Mouse (Mus musculus) kidney, embryonic 16.5 days (tissue): Measurements from ENCODE around the gene Syne4. TPM values are rescaled to one million over a fixed set of nuclear protein-coding genes. Genes with fewer than 3 reads are reported as not detected.
A peak's percentile ranks its signal among the peaks of the same experiment; 100 is the strongest.

Experiments used
- ATAC-seq: fragments of 200-750 bp; cut with Nextera tagmentation; 2 replicates; pipeline ENCODE4 v1.8.0; 2017; ENCODE audit warnings: moderate TSS enrichment; ENCODE audit not compliant: low FRiP score, low TSS enrichment
- H3K27ac ChIP-seq: fragments of 300-500 bp; sonication (generic); 2 replicates; pipeline ENCODE4 v1.5.1; 2014; ENCODE audit warnings: low read length
- H3K27me3 ChIP-seq: fragments of 300-500 bp; sonication (generic); 2 replicates; pipeline ENCODE4 v1.6.1; 2014; ENCODE audit warnings: low read length, control low read depth, mixed read lengths; ENCODE audit not compliant: insufficient read depth
- H3K36me3 ChIP-seq: fragments of 300-500 bp; sonication (generic); 2 replicates; pipeline ENCODE4 v1.6.1; 2014; ENCODE audit warnings: low read length, control low read depth, mixed read lengths; ENCODE audit not compliant: insufficient read depth
- H3K4me1 ChIP-seq: fragments of 300-500 bp; sonication (generic); 2 replicates; pipeline ENCODE4 v1.6.1; 2014; ENCODE audit warnings: low read length, control low read depth, mixed read lengths; ENCODE audit not compliant: insufficient read depth
- H3K4me2 ChIP-seq: fragments of 300-500 bp; sonication (generic); replicated peaks from 2 replicates; pipeline ENCODE4 v1.6.1; 2014; ENCODE audit warnings: low read depth, low read length
- H3K4me3 ChIP-seq: fragments of 300-500 bp; sonication (generic); 2 replicates; pipeline ENCODE4 v1.5.1; 2014; ENCODE audit warnings: mild to moderate bottlenecking, low read length
- H3K9ac ChIP-seq: fragments of 300-500 bp; sonication (generic); replicated peaks from 2 replicates; pipeline ENCODE4 v1.6.1; 2014; ENCODE audit warnings: low read length
- H3K9me3 ChIP-seq: fragments of 300-500 bp; sonication (generic); 2 replicates; pipeline ENCODE4 v1.6.1; 2016; ENCODE audit warnings: low read length, control low read depth
- WGBS: fragments of 180-500 bp; shearing (Covaris S2); extraction: QIAGEN DNeasy Blood & Tissue Kit; methylation state at CpG from one replicate; pipeline ENCODE4 v1.1.7; 2014; 5-methylcytosine and 5-hydroxymethylcytosine counted together
- polyA plus RNA-seq: library from polyadenylated mRNA; unstranded; fragments of >200 nt; fragmentation: Nextera tagmentation; extraction: Ambion mirVana; gene quantifications from 2 replicates; pipeline ENCODE4 v1.2.1, GENCODE M21; 2015

The Syne4 gene
- polyA plus RNA-seq, 1 experiment from 2014 or later, result 136 TPM

DNA sequence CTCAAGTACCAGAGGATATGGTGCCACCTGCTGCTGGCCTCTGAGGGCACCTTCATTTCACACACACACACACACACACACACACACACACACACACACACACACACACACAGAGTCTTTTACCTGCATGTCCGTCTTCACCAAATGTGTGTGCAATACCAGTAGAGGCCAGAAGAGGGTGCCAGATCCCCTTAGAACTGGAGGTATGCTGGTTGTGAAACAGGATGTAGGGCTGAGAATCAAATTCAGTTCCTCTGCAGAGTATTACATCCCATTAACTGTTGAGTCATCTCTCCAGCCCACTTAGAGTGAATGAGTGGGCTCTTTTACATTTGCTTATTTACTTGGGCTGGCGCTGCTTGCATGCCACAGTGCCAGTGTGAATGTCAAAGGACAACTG, 10.8 kb downstream of the Syne4 start:
- Histone ChIP-seq H3K9ac (no peak overlapping the region), H3K27ac (no peak overlapping the region), H3K4me3 (no peak overlapping the region), H3K9me3 (no peaks in the 10 kb centered on the region), H3K27me3 (no peaks in the 10 kb centered on the region), H3K36me3 (no peaks in the 10 kb centered on the region), H3K4me1 (peaks cover 27% of the 10 kb centered on the region), H3K4me2 (no peak overlapping the region)
- WGBS, result 52% methylated on average over 2 of the region's 2 CpGs
- no peak for ATAC-seq

DNA sequence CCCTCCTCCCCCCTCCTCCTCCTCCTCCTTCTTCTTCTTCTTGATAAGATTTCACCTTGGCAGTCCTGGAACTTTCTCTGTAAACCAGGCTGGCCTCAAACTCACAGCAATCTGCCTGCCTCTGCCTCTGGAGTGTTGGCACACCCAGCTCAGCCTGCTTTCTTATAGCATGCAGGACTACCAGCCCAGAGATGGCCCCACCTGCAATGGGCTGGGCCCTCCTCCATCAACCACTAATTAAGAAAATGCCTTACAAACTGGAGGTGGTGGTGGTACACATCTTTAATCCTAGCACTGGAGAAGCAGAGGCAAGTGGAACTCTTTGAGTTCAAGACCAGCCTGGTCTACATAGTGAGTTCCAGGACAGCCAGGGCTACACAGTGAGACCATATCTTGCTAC, 11.8 kb downstream of the Syne4 start:
- Histone ChIP-seq H3K9ac (no peak overlapping the region), H3K9me3 (no peaks in the 10 kb centered on the region), H3K36me3 (no peaks in the 10 kb centered on the region), H3K4me3 (no peak overlapping the region), H3K4me1 (peaks cover 18% of the 10 kb centered on the region), H3K27ac (no peak overlapping the region), H3K4me2 (no peak overlapping the region), H3K27me3 (no peaks in the 10 kb centered on the region)
- ATAC-seq, result no peak

- ATAC-seq, result peak; percentile 55
- Histone ChIP-seq H3K4me1 (peaks cover 20% of the 10 kb centered on the region), H3K36me3 (no peaks in the 10 kb centered on the region), H3K27ac (0 out of 2 replicates have a peak overlapping the region, but pooled peaks have one; percentile 21), H3K27me3 (no peaks in the 10 kb centered on the region), H3K4me3 (no peak overlapping the region), H3K9me3 (no peaks in the 10 kb centered on the region), H3K4me2 (0 out of 2 replicates have a peak overlapping the region, but pooled peaks have one; percentile 20), H3K9ac (peak overlapping the region; percentile 33; the same call in 1 of the 2 replicates)
- WGBS, result 23% methylated on average over 15 of the region's 15 CpGs
Measured at GRCm38 (mm10) chr7:30327140-30327539, 12.5 kb downstream of the Syne4 start.

DNA sequence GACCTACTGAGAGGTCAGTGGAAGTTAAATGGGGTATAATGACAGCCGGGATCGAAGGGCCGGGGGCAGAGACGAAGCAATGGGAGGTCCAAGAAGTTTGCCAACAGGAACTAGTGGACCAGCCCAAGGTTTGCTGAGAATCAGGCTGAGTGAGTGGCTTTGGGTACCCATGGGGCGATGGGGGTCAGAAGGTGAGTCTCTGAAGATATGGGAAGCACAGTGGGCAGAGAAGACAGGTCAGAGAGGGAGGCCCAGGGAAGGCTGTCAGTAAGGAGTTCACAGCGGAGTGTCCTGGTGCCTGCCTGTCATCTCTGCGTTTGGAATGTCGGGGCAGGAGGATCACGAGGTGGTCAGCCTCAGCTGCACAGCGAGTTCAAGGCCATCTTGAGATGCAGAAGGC, 13.8 kb downstream of the Syne4 start:
- Histone ChIP-seq H3K4me3 (no peak overlapping the region), H3K36me3 (no peaks in the 10 kb centered on the region), H3K4me2 (no peak overlapping the region), H3K9me3 (no peaks in the 10 kb centered on the region), H3K27ac (no peak overlapping the region), H3K9ac (no peak overlapping the region), H3K27me3 (no peaks in the 10 kb centered on the region), H3K4me1 (peaks cover 17% of the 10 kb centered on the region)
- 30% methylated on average over 10 of the region's 10 CpGs for WGBS
- no peak for ATAC-seq

- WGBS, result 7% methylated on average over 13 of the region's 13 CpGs
- Histone ChIP-seq H3K27me3 (no peaks in the 10 kb centered on the region; the same call in 1 of the 2 replicates), H3K27ac (no peak overlapping the region), H3K36me3 (no peaks in the 10 kb centered on the region), H3K9me3 (no peaks in the 10 kb centered on the region), H3K9ac (no peak overlapping the region), H3K4me1 (peaks cover 19% of the 10 kb centered on the region), H3K4me2 (peak overlapping the region; percentile 30), H3K4me3 (no peak overlapping the region)
- ATAC-seq, result peak; percentile 70
Measured at GRCm38 (mm10) chr7:30331887-30332286, 17.3 kb downstream of the Syne4 start.

- no peaks in the 10 kb centered on the region; the same call in 1 of the 2 replicates for H3K27me3 ChIP-seq
- no peak overlapping the region for H3K4me3 ChIP-seq
- ATAC-seq, result no peak
- H3K9me3 ChIP-seq, result no peaks in the 10 kb centered on the region
- 68% methylated on average over 18 of the region's 18 CpGs for WGBS
- peaks cover 11% of the 10 kb centered on the region; the same call in 1 of the 2 replicates for H3K4me1 ChIP-seq
- no peak overlapping the region for H3K9ac ChIP-seq
- no peak overlapping the region for H3K4me2 ChIP-seq
- H3K36me3 ChIP-seq, result no peaks in the 10 kb centered on the region
- no peak overlapping the region for H3K27ac ChIP-seq
Measured at GRCm38 (mm10) chr7:30332622-30333259, 18.1 kb downstream of the Syne4 start.

GRCm38 (mm10) chr7:30333436-30333835, 18.8 kb downstream of the Syne4 start:
- Histone ChIP-seq H3K27me3 (no peaks in the 10 kb centered on the region; the same call in 1 of the 2 replicates), H3K4me2 (no peak overlapping the region), H3K4me1 (0 out of 2 replicates have a peak, but pooled peaks cover 8% of the 10 kb centered on the region), H3K9me3 (no peaks in the 10 kb centered on the region), H3K36me3 (no peaks in the 10 kb centered on the region), H3K4me3 (no peak overlapping the region), H3K27ac (no peak overlapping the region), H3K9ac (no peak overlapping the region)
- 28% methylated on average over 4 of the region's 4 CpGs for WGBS
- ATAC-seq, result no peak

DNA sequence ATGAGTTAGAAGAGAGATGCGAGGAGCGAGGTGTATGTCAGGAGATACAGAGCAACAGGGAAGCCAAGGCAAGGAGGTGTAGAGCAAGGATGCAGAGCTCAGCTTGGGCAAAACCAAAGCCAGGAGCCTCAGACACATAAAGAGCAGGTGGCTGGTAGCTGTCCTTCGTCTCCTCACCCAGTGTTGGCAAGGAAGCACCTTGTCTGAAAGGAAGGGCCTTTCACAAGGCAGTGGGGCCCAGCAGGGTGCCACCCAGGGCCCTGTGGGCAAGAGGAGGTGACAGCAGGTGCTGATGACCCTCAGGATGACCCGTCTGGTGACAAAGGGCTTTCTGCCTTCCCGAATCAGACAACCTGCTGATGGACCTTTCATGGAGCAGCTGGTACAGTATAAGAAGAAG, 20.0 kb downstream of the Syne4 start:
- no peak overlapping the region for H3K4me3 ChIP-seq
- H3K4me1 ChIP-seq, result 0 out of 2 replicates have a peak, but pooled peaks cover 8% of the 10 kb centered on the region
- H3K9me3 ChIP-seq, result no peaks in the 10 kb centered on the region
- no peaks in the 10 kb centered on the region; the same call in 1 of the 2 replicates for H3K27me3 ChIP-seq
- H3K27ac ChIP-seq, result no peak overlapping the region
- ATAC-seq, result no peak
- no peaks in the 10 kb centered on the region for H3K36me3 ChIP-seq
- 61% methylated on average over 5 of the region's 5 CpGs for WGBS
- no peak overlapping the region for H3K4me2 ChIP-seq
- no peak overlapping the region for H3K9ac ChIP-seq

- ATAC-seq, result no peak
- Histone ChIP-seq H3K4me1 (0 out of 2 replicates have a peak, but pooled peaks cover 8% of the 10 kb centered on the region), H3K4me3 (no peak overlapping the region), H3K9ac (no peak overlapping the region), H3K9me3 (no peaks in the 10 kb centered on the region), H3K36me3 (no peaks in the 10 kb centered on the region), H3K27me3 (peaks cover 4% of the 10 kb centered on the region; the same call in 1 of the 2 replicates), H3K27ac (no peak overlapping the region), H3K4me2 (no peak overlapping the region)
- WGBS, result 50% methylated on average over 6 of the region's 6 CpGs
Measured at GRCm38 (mm10) chr7:30335688-30336087, 21.1 kb downstream of the Syne4 start.

- ATAC-seq, result peak; percentile 59; the same call in 1 of the 2 replicates
- no peak overlapping the region for H3K4me2 ChIP-seq
- no peaks in the 10 kb centered on the region for H3K9me3 ChIP-seq
- no peak overlapping the region for H3K4me3 ChIP-seq
- H3K4me1 ChIP-seq, result 0 out of 2 replicates have a peak, but pooled peaks cover 8% of the 10 kb centered on the region
- WGBS, result 2% methylated on average over 9 of the region's 9 CpGs
- H3K9ac ChIP-seq, result no peak overlapping the region
- peaks cover 7% of the 10 kb centered on the region; the same call in 1 of the 2 replicates for H3K27me3 ChIP-seq
- H3K36me3 ChIP-seq, result no peaks in the 10 kb centered on the region
- H3K27ac ChIP-seq, result no peak overlapping the region
Measured at GRCm38 (mm10) chr7:30336384-30336783, 21.8 kb downstream of the Syne4 start.
